Mouse (Mus musculus) neural tube, embryonic 14.5 days (tissue): Measurements from ENCODE around the gene Mis18a. TPM values are rescaled to one million over a fixed set of nuclear protein-coding genes. Genes with fewer than 3 reads are reported as not detected.

ENCODE experiments used
- ATAC-seq: fragments of 200-750 bp; cut with Nextera tagmentation; 2 replicates; pipeline ENCODE4 v1.8.0; 2017; ENCODE audit warnings: low read depth, mild to moderate bottlenecking, moderate TSS enrichment, moderate library complexity
- H3K27ac ChIP-seq: fragments of 300-500 bp; sonication (generic); 2 replicates; pipeline ENCODE4 v1.5.1; 2014; ENCODE audit warnings: low read depth, mild to moderate bottlenecking, control low read depth, low read length, moderate library complexity, mixed read lengths
- H3K27me3 ChIP-seq: fragments of 300-500 bp; sonication (generic); 2 replicates; pipeline ENCODE4 v1.6.1; 2014; ENCODE audit warnings: low read length; ENCODE audit not compliant: control insufficient read depth, insufficient read depth
- H3K36me3 ChIP-seq: fragments of 300-500 bp; sonication (generic); 2 replicates; pipeline ENCODE4 v1.6.1; 2014; ENCODE audit warnings: low read length, mixed read lengths; ENCODE audit not compliant: control insufficient read depth, insufficient read depth
- H3K4me1 ChIP-seq: fragments of 300-500 bp; sonication (generic); 2 replicates; pipeline ENCODE4 v1.6.1; 2014; ENCODE audit warnings: low read length; ENCODE audit not compliant: control insufficient read depth, insufficient read depth
- H3K4me2 ChIP-seq: fragments of 300-500 bp; sonication (generic); 2 replicates; pipeline ENCODE4 v1.6.1; 2014; ENCODE audit warnings: mild to moderate bottlenecking, low read depth, low read length, control low read depth
- H3K4me3 ChIP-seq: fragments of 300-500 bp; sonication (generic); 2 replicates; pipeline ENCODE4 v1.5.1; 2014; ENCODE audit warnings: low read depth, low read length, control low read depth, mixed read lengths
- H3K9ac ChIP-seq: fragments of 300-500 bp; sonication (generic); replicated peaks from 2 replicates; pipeline ENCODE4 v1.6.1; 2014; ENCODE audit warnings: low read depth, mild to moderate bottlenecking, control low read depth, low read length, mixed read lengths
- H3K9me3 ChIP-seq: fragments of 300-500 bp; sonication (generic); 2 replicates; pipeline ENCODE4 v1.6.1; 2016; ENCODE audit warnings: low read length; ENCODE audit not compliant: control insufficient read depth
- WGBS: fragments of 180-500 bp; shearing (Covaris S2); extraction: QIAGEN DNeasy Blood & Tissue Kit; methylation state at CpG from one replicate; pipeline ENCODE4 v1.1.7; 2014; 5-methylcytosine and 5-hydroxymethylcytosine counted together
- polyA plus RNA-seq: library from polyadenylated mRNA; unstranded; fragments of >200 nt; fragmentation: Nextera tagmentation; extraction: Ambion mirVana; gene quantifications from 2 replicates; pipeline ENCODE4 v1.2.1, GENCODE M21; 2014

Gene Mis18a
- polyA plus RNA-seq, 1 experiment from 2014 or later, result 19.9 TPM

- 91% methylated on average over 13 of the region's 13 CpGs for WGBS
- no peak overlapping the region for H3K4me3 ChIP-seq
- H3K4me2 ChIP-seq, result no peak overlapping the region
- H3K27ac ChIP-seq, result no peak overlapping the region
- H3K9me3 ChIP-seq, result no peaks in the 10 kb centered on the region
- no peak overlapping the region for H3K9ac ChIP-seq
- peaks cover 28% of the 10 kb centered on the region for H3K36me3 ChIP-seq
- no peaks in the 10 kb centered on the region for H3K27me3 ChIP-seq
- no peaks in the 10 kb centered on the region for H3K4me1 ChIP-seq
- no peak for ATAC-seq
These were observed 26.3 kb upstream of the Mis18a start for GRCm38 (mm10) chr16:90753386-90753941.

DNA sequence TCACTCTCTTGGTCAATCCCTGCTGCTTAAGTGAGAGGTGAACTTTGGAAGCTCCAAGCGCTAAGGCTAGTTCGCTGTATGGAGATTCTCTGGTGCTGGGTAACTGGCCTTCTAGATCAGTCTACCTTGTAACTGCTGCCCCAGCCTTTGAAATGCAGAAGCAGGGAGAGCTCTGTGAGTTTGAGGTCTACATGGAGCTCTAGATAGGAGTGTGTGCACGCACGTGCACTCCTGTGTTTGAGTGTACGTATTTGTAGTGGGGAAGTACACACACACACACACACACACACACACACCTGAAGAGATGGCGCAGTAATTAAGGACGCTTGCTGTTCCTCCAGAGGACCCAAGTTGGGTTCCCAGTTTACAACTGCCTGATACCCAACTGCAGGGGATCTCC lies 21.0 kb upstream of the Mis18a start:
- Histone ChIP-seq H3K4me1 (no peaks in the 10 kb centered on the region), H3K36me3 (peaks cover 15% of the 10 kb centered on the region; the same call in 1 of the 2 replicates), H3K9me3 (no peaks in the 10 kb centered on the region), H3K4me3 (no peak overlapping the region), H3K9ac (no peak overlapping the region), H3K27ac (no peak overlapping the region), H3K27me3 (no peaks in the 10 kb centered on the region), H3K4me2 (no peak overlapping the region)
- ATAC-seq, result no peak
- 97% methylated on average over 7 of the region's 7 CpGs for WGBS

- WGBS, result 94% methylated on average over 6 of the region's 6 CpGs
- H3K4me2 ChIP-seq, result no peak overlapping the region
- H3K27me3 ChIP-seq, result no peaks in the 10 kb centered on the region
- no peaks in the 10 kb centered on the region for H3K9me3 ChIP-seq
- no peaks in the 10 kb centered on the region for H3K4me1 ChIP-seq
- peaks cover 10% of the 10 kb centered on the region; the same call in 1 of the 2 replicates for H3K36me3 ChIP-seq
- no peak for ATAC-seq
- H3K4me3 ChIP-seq, result no peak overlapping the region
- no peak overlapping the region for H3K9ac ChIP-seq
- H3K27ac ChIP-seq, result no peak overlapping the region
These were observed 19.9 kb upstream of the Mis18a start for GRCm38 (mm10) chr16:90747143-90747542.

DNA sequence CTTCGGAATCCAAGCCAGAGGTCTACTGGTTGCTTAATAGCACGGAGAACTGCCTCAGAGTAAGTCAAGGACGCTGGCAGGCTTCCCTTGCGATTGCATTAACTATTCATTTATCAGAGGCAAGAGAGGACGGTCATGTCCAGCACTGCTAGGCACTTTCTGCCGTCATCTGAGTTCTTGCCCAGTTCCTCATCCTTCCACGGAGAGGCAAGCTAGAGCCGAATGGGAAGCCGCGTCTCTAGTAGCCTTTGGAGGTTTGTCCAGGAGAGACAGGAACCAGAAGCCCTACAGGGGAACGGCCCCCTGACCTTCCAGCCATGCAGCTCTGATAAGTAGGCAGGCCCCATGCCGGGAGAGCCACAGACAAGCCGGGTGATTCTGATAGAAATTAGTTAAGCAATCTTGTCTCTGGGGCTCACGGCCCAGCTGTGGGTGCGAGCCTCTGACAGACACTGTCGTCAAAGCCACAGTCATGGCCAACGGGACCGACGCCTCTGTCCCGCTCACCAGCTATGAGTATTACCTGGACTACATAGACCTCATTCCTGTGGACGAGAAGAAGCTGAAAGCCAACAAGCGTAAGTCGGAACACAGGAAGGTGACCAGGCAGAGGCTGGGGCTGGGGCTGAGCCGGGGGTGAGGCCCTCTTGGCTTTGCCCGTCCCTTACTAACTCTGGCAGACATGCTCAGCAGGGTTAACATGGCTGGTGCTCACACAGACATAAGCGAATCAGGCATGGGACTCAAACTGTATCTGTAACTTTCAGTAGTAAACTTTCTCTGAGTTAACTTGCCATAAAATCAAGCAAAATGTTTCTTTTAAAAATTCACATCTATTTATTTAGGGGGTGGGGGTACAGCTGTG lies 11.1 kb upstream of the Mis18a start, which contains the start of gene Mrap:
Gene Mrap, plus strand, starts transcription at position 116 of the 865 bp plus-strand sequence.
- ATAC-seq, result no peak
- Histone ChIP-seq H3K27me3 (no peaks in the 10 kb centered on the region), H3K36me3 (no peaks in the 10 kb centered on the region), H3K9ac (no peak within 1 kb of the TSS), H3K4me2 (no peak within 1 kb of the TSS), H3K4me1 (peaks cover 4% of the 10 kb centered on the region; the same call in 1 of the 2 replicates), H3K4me3 (no peak within 1 kb of the TSS), H3K9me3 (no peaks in the 10 kb centered on the region), H3K27ac (no peak within 1 kb of the TSS)
- WGBS, result 89% methylated on average over 26 of the region's 26 CpGs

DNA sequence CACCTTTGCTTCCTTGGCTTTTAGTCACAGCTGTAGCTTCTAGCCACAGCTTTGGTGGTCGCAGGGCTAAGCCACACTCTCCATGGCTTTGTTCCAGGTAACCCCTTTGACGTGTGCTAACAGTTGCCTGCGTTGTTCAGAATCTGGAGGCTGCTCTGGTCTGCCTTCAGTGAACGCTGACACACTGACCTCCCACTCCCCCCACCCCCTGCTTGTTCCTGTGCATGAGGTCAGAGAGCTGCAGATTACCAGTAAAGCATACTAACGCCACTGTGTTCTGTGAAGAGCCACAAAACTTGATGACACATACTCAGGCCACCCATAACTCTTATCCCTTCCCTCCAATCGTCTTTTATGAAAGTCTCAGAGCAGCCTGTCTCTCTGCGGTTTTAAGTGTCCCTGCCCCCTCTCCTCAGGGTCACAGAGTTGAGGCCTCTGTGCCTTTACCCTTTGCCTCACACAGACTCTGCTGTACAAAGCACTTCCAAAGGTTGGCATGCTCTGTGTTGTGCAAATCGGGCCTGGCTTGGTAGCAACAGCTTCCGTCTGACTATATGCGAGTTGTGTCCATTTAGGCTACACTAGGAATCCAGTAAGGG lies 9.6 kb upstream of the Mis18a start:
- peaks cover 4% of the 10 kb centered on the region; the same call in 1 of the 2 replicates for H3K4me1 ChIP-seq
- no peak overlapping the region for H3K9ac ChIP-seq
- WGBS, result 62% methylated on average over 10 of the region's 10 CpGs
- no peak for ATAC-seq
- no peaks in the 10 kb centered on the region for H3K9me3 ChIP-seq
- no peaks in the 10 kb centered on the region for H3K27me3 ChIP-seq
- H3K4me2 ChIP-seq, result no peak overlapping the region
- H3K27ac ChIP-seq, result no peak overlapping the region
- H3K36me3 ChIP-seq, result no peaks in the 10 kb centered on the region
- no peak overlapping the region for H3K4me3 ChIP-seq

- H3K27ac ChIP-seq, result no peak overlapping the region
These were observed 8.4 kb upstream of the Mis18a start for GRCm38 (mm10) chr16:90735611-90736010.

GRCm38 (mm10) chr16:90726600-90727227 lies 490 bp downstream of the Mis18a start:
- Histone ChIP-seq H3K4me2 (peak overlapping the region; percentile 97), H3K4me3 (peak overlapping the region; percentile 68), H3K9me3 (no peaks in the 10 kb centered on the region), H3K27ac (no peak overlapping the region), H3K4me1 (peaks cover 4% of the 10 kb centered on the region), H3K9ac (peak overlapping the region; percentile 48), H3K36me3 (no peaks in the 10 kb centered on the region), H3K27me3 (no peaks in the 10 kb centered on the region)
- ATAC-seq, result peak; percentile 56
- 7% methylated on average over 38 of the region's 38 CpGs for WGBS

More at GRCm38 (mm10) chr16:90735611-90736010, 8.4 kb upstream of the Mis18a start:
- Histone ChIP-seq H3K27me3 (no peaks in the 10 kb centered on the region), H3K4me3 (no peak overlapping the region), H3K9me3 (no peaks in the 10 kb centered on the region), H3K9ac (no peak overlapping the region), H3K4me1 (no peaks in the 10 kb centered on the region), H3K36me3 (no peaks in the 10 kb centered on the region), H3K4me2 (no peak overlapping the region)
- 82% methylated on average over 4 of the region's 4 CpGs for WGBS
- no peak for ATAC-seq

- WGBS, result 98% methylated on average over 4 of the region's 4 CpGs
- Histone ChIP-seq H3K4me2 (no peak overlapping the region), H3K4me1 (peaks cover 4% of the 10 kb centered on the region), H3K27me3 (no peaks in the 10 kb centered on the region), H3K36me3 (no peaks in the 10 kb centered on the region), H3K9me3 (no peaks in the 10 kb centered on the region), H3K27ac (no peak overlapping the region), H3K4me3 (no peak overlapping the region), H3K9ac (no peak overlapping the region)
- no peak for ATAC-seq
These were observed 3.2 kb downstream of the Mis18a start for GRCm38 (mm10) chr16:90724051-90724450.
